Mouse (Mus musculus) liver, embryonic 11.5 days (tissue): ENCODE measurements around the gene Dcaf6. TPM values are rescaled to one million over a fixed set of nuclear protein-coding genes. Genes with fewer than 3 reads are reported as not detected.
A peak's percentile ranks its signal among the peaks of the same experiment; 100 is the strongest.

ENCODE experiments used
- ATAC-seq: fragments of 200-750 bp; cut with Nextera tagmentation; replicated peaks from 2 replicates; pipeline ENCODE4 v1.8.0; 2017; ENCODE audit warnings: moderate number of reproducible peaks, mild to moderate bottlenecking, moderate TSS enrichment, moderate library complexity; ENCODE audit not compliant: low FRiP score
- DNase-seq: peaks from one replicate; pipeline ENCODE4 v3.0.0-alpha.2; 2017; ENCODE audit warnings: low spot score
- H3K27ac ChIP-seq: fragments of 300-500 bp; sonication (generic); 2 replicates; pipeline ENCODE4 v1.5.1; 2014; ENCODE audit warnings: mild to moderate bottlenecking, low read depth, low read length, control low read depth
- H3K27me3 ChIP-seq: fragments of 300-500 bp; sonication (generic); replicated peaks from 2 replicates; pipeline ENCODE4 v1.6.1; 2014; ENCODE audit warnings: low read length, mixed read lengths; ENCODE audit not compliant: control insufficient read depth, insufficient read depth
- H3K36me3 ChIP-seq: fragments of 300-500 bp; sonication (generic); 2 replicates; pipeline ENCODE4 v1.6.1; 2014; ENCODE audit warnings: mild to moderate bottlenecking, low read length, moderate library complexity, mixed read lengths; ENCODE audit not compliant: control insufficient read depth, insufficient read depth
- H3K4me1 ChIP-seq: fragments of 300-500 bp; sonication (generic); replicated peaks from 2 replicates; pipeline ENCODE4 v1.6.1; 2014; ENCODE audit warnings: low read length, mixed read lengths; ENCODE audit not compliant: control insufficient read depth, insufficient read depth
- H3K4me2 ChIP-seq: fragments of 300-500 bp; sonication (generic); 2 replicates; pipeline ENCODE4 v1.6.1; 2014; ENCODE audit warnings: mild to moderate bottlenecking, control low read depth, moderate library complexity
- H3K4me3 ChIP-seq: fragments of 300-500 bp; sonication (generic); 2 replicates; pipeline ENCODE4 v1.5.1; 2014; ENCODE audit warnings: low read depth, low read length, control low read depth
- H3K9ac ChIP-seq: fragments of 300-500 bp; sonication (generic); 2 replicates; pipeline ENCODE4 v1.6.1; 2014; ENCODE audit warnings: low read depth, low read length, control low read depth
- H3K9me3 ChIP-seq: fragments of 300-500 bp; sonication (generic); 2 replicates; pipeline ENCODE4 v1.6.1; 2016; ENCODE audit warnings: low read length, inconsistent platforms, mixed read lengths; ENCODE audit not compliant: control insufficient read depth
- WGBS: fragments of 180-500 bp; shearing (Covaris S2); extraction: QIAGEN DNeasy Blood & Tissue Kit; methylation state at CpG from one replicate; pipeline ENCODE4 v1.1.7; 2014; 5-methylcytosine and 5-hydroxymethylcytosine counted together
- polyA plus RNA-seq: library from polyadenylated mRNA; unstranded; fragments of >200 nt; fragmentation: Nextera tagmentation; extraction: Ambion mirVana; gene quantifications from 2 replicates; pipeline ENCODE4 v1.2.1, GENCODE M21; 2014

The Dcaf6 gene
- polyA plus RNA-seq, 1 experiment from 2014 or later, result 15.9 TPM

DNA sequence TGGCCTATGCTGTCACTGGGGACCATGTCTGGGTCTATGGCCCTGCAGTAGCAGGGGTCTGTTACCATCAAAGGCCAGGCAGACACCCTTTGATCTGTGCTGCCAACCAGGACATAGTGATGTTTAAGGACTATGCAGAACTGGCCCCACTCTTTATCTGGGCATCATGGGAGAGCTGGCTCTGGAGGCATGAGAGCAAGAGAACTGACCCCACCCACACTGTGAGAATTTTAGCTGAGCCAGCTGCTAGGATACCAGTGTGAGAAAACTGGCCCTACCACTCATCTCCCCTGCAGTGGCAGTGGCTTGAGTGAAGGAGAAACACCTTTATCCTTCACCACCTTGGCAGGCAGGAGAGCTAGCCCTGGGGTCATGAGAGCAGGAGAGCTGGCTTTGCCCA is 19.1 kb downstream of the Dcaf6 start:
- Histone ChIP-seq H3K4me3 (no peak overlapping the region), H3K27me3 (no peaks in the 10 kb centered on the region), H3K4me2 (no peak overlapping the region), H3K9ac (no peak overlapping the region), H3K36me3 (no peaks in the 10 kb centered on the region), H3K4me1 (no peaks in the 10 kb centered on the region), H3K9me3 (no peaks in the 10 kb centered on the region), H3K27ac (no peak overlapping the region)
- DNase-seq, result no peak
- ATAC-seq, result no peak

DNA sequence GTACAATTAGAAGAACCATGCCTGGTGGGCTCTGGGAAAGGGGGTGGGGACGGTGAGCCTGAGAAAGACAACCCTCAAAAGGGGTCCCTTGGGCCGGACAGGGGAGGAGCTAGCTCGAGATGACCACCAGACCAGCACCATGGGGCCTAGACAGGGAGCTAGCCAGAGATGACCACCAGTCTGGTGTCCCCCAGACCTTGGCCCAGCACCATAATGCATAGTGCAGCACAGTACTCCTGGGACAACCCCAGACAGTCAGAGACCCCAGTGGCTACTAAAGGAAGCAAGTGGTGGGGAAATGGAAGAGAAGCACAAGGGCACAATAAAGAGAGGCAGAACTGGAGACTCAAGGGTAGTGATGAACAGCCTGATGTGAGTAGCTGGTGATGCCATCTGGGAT is 19.5 kb downstream of the Dcaf6 start:
- no peak overlapping the region for H3K4me2 ChIP-seq
- no peak overlapping the region for H3K27ac ChIP-seq
- H3K36me3 ChIP-seq, result no peaks in the 10 kb centered on the region
- no peaks in the 10 kb centered on the region for H3K27me3 ChIP-seq
- WGBS, result 73% methylated on average over 3 of the region's 3 CpGs
- H3K9me3 ChIP-seq, result no peaks in the 10 kb centered on the region
- no peak overlapping the region for H3K4me3 ChIP-seq
- no peaks in the 10 kb centered on the region for H3K4me1 ChIP-seq
- ATAC-seq (no peak), DNase-seq (no peak)
- no peak overlapping the region for H3K9ac ChIP-seq

DNA sequence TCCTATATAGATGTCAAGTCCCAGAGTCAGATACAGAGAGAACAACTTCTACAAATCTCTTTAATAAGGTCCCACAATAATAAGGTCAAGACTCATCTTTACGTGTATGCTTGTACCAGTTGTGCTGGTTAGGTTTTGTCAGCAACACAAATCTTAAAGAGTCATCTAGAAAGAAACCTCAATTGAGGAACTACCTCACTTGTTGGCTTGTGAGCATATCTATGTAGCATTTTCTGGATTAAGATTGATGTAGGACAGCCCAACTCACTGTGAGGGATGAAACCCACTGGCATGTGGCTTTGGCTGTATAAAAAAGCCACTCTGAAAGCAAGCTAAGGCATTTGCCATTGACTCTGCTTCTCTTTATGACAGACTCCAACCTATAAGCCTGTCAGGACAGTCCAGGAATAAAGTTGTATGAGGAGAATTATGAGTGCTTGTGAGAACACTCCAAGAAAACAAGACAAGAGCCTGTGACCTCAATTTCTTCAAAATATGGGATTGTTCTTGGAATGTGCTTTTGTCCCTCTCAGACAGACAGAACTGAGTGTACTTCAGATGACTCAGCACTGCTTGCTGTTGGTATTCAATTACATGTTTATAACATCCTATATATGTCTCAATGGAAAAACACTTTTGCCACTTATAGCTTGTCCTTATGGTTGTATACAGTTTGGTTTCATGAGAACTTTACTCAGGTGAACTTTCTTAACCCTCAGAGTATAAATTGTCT is 21.8 kb downstream of the Dcaf6 start:
- no peaks in the 10 kb centered on the region for H3K27me3 ChIP-seq
- 65% methylated on average over 1 of the region's 1 CpGs for WGBS
- no peak for ATAC-seq

DNA sequence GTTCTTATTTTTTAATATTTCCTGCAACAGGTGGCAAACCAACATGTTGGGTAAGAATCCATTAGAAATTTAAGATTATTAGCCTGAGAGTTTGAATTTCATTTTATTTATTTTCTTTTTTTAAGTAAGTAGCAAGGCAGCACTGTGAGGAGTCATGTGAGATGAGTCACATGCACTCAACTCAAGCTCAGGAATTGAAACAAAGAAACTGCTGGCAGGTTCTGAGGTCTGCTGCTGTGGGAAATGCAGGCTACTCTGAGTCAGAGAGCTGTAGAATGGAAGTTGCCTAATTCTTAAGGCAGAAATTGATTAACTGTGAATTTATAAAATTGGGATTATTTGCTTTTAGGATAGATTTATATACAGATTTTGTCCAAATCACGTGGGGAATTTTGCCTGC is 27.4 kb downstream of the Dcaf6 start:
- H3K9ac ChIP-seq, result no peak overlapping the region
- no peak overlapping the region for H3K27ac ChIP-seq
- H3K4me2 ChIP-seq, result no peak overlapping the region
- 83% methylated on average over 1 of the region's 1 CpGs for WGBS
- no peaks in the 10 kb centered on the region for H3K9me3 ChIP-seq
- H3K36me3 ChIP-seq, result no peaks in the 10 kb centered on the region
- H3K4me1 ChIP-seq, result no peaks in the 10 kb centered on the region
- H3K4me3 ChIP-seq, result no peak overlapping the region
- no peaks in the 10 kb centered on the region for H3K27me3 ChIP-seq
- ATAC-seq, result no peak
- DNase-seq, result no peak

More for the DNA sequence above, 21.8 kb downstream of the Dcaf6 start:
- no peaks in the 10 kb centered on the region for H3K9me3 ChIP-seq
- H3K4me3 ChIP-seq, result no peak overlapping the region
- H3K36me3 ChIP-seq, result no peaks in the 10 kb centered on the region
- H3K4me2 ChIP-seq, result no peak overlapping the region
- DNase-seq, result no peak
- no peak overlapping the region for H3K27ac ChIP-seq
- no peak overlapping the region for H3K9ac ChIP-seq
- no peaks in the 10 kb centered on the region for H3K4me1 ChIP-seq

DNA sequence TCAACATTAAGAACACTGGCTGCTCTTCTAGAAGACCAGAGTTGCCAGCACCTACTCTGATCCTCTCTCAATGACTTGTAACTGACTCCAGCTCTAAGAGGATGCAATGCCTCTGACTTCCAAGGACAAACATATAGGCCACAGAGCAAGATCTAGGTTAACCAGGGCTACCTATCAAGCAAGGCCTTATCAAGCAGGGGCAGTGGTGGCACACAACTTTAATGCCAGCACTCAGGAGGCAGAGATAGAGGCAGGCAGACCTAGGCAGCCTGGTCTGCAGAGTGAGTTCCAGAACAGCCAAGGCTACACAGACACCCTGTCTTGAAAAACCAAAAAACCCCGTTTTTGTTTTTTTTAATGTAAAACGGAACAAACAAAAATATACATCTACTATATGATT is 34.0 kb downstream of the Dcaf6 start:
- Histone ChIP-seq H3K4me3 (no peak overlapping the region), H3K4me2 (no peak overlapping the region), H3K9me3 (no peaks in the 10 kb centered on the region), H3K9ac (no peak overlapping the region), H3K27me3 (no peaks in the 10 kb centered on the region), H3K27ac (no peak overlapping the region), H3K4me1 (no peaks in the 10 kb centered on the region), H3K36me3 (no peaks in the 10 kb centered on the region)
- DNase-seq (no peak), ATAC-seq (peak; percentile 75)
- WGBS, result 86% methylated on average over 2 of the region's 2 CpGs

DNA sequence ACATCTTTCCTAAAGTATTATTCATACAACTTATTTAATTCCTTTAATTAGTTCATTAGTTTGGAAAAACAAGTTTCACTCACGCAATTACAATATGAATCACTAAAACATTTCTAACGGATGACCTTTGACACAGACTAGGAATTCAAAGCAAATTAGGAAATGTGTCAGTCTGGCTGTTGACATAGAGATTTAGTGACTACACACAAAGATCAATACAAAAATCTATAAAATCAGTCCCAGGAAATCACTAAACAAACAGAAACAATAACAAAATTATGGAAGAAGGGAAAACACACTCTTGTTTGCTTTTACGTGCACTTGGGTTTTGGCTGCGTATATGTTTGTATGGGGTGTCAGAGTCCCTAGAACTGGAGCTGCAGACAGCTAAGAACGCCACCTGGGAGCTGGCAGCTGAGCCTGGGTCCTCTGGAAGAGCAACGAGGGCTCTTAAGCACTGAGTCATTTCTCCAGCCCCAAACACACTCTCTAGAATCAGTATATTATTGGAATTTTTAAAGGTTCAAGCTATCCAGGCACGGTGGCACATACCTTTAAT is 38.8 kb downstream of the Dcaf6 start:
- Histone ChIP-seq H3K36me3 (no peaks in the 10 kb centered on the region), H3K9me3 (no peaks in the 10 kb centered on the region), H3K27ac (peak overlapping the region; percentile 48; the same call in 1 of the 2 replicates), H3K4me1 (no peaks in the 10 kb centered on the region), H3K27me3 (no peaks in the 10 kb centered on the region), H3K9ac (no peak overlapping the region), H3K4me3 (no peak overlapping the region), H3K4me2 (no peak overlapping the region)
- ATAC-seq (no peak), DNase-seq (no peak)
- WGBS, result 81% methylated on average over 7 of the region's 7 CpGs

DNA sequence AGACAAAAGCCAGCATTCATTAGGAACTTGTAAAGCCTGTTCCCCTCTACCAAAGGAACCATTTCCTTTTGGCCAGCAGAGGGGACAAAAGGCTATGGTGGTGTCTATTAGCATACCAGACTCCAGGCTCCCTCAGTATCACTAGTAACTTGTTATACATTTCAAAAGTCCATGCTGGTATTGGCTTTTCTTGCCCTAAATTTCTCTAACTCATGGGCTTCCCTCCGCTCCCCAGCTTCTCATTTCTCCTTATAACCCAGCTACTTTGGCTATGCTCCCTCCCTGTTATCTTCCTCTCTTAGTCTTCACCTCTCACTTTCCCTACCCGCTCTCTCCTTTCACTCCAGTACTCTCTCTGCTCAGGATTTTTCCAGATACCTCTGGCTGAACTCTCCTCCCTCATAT is 63.9 kb downstream of the Dcaf6 start:
- DNase-seq (no peak), ATAC-seq (peak; percentile 75)
- H3K4me1 ChIP-seq, result peaks cover 13% of the 10 kb centered on the region
- H3K9ac ChIP-seq, result 0 out of 2 replicates have a peak overlapping the region, but pooled peaks have one; percentile 30
- H3K27me3 ChIP-seq, result no peaks in the 10 kb centered on the region
- H3K36me3 ChIP-seq, result no peaks in the 10 kb centered on the region
- peak overlapping the region; percentile 89 for H3K27ac ChIP-seq
- H3K9me3 ChIP-seq, result no peaks in the 10 kb centered on the region
- WGBS, result 73% methylated on average over 2 of the region's 2 CpGs
- no peak overlapping the region for H3K4me3 ChIP-seq
- peak overlapping the region; percentile 31; the same call in 1 of the 2 replicates for H3K4me2 ChIP-seq

DNA sequence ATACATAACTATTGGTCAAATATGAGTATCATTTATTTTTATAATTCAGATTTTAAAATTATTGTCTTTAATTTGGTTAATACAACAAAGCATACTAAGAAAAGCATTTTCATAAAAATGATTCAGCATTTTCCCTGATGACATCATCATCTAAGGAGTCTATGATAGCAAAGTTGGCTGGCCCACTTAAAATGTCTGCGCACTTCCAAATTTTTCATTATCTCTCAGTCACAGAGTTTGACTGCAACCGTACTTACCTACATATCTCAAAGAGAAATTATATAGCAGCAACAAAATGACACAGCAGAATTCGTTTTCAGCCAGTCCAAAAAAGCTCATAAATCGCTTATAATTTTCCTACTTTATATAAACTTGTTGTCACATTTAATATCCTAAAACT is 64.3 kb downstream of the Dcaf6 start:
- H3K4me3 ChIP-seq, result no peak overlapping the region
- no peaks in the 10 kb centered on the region for H3K36me3 ChIP-seq
- ATAC-seq (peak; percentile 94), DNase-seq (no peak)
- no peaks in the 10 kb centered on the region for H3K9me3 ChIP-seq
- WGBS, result 53% methylated on average over 4 of the region's 4 CpGs
- H3K4me1 ChIP-seq, result peaks cover 13% of the 10 kb centered on the region
- H3K27me3 ChIP-seq, result no peaks in the 10 kb centered on the region
- H3K9ac ChIP-seq, result no peak overlapping the region
- no peak overlapping the region for H3K4me2 ChIP-seq
- peak overlapping the region; percentile 89 for H3K27ac ChIP-seq

DNA sequence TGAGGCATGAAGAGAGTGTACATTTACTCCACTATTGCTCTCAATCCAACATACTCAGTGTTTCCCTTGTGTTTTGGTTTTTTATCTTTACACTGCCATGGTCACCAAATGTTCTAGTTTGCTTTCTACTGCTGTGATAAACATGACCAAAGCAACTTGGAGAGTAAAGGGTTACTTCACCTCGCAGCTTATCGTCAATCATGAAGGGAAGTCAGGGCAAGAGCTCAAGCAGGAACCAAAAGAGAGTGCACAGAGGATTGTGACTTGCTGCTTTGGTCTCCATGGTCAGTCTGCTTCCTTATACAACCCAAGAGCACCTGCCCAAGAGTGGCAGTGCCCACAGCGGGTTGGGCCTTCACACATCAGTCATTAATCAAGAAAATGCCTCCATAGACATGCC is 65.4 kb downstream of the Dcaf6 start:
- DNase-seq (no peak), ATAC-seq (peak; percentile 37; the same call in 1 of the 2 replicates)
- H3K36me3 ChIP-seq, result no peaks in the 10 kb centered on the region
- WGBS, result 34% methylated on average over 3 of the region's 3 CpGs
- H3K27ac ChIP-seq, result peak overlapping the region; percentile 71
- no peak overlapping the region for H3K4me3 ChIP-seq
- H3K9me3 ChIP-seq, result no peaks in the 10 kb centered on the region
- H3K27me3 ChIP-seq, result no peaks in the 10 kb centered on the region
- no peak overlapping the region for H3K9ac ChIP-seq
- H3K4me1 ChIP-seq, result peaks cover 13% of the 10 kb centered on the region
- H3K4me2 ChIP-seq, result peak overlapping the region; percentile 29; the same call in 1 of the 2 replicates
